ENCODE assay signal across 22 mouse cellular contexts in the genomic region with DNA sequence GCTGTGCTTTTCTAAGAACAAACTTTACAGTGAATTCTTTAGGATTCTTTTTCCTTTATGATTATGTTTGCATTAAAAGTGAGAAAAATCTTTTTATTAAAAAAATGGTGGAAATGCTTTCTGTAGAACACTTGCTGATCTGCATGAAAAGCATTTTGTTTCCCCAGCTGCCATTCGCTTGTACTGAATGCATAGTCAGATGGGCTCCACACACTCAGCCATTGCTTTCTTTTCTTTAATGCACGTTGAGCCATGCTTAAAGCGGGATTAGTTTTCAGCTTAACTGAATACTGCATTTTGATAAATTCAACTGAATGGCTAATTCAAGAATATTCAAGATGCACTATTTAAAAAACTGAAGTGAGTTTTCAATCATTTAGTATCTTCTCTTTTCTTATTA.
"Had no signal": no experiment of that assay in that cellular context is flagged by ENCODE, and none has a peak within 500 bp of the region (broad histone marks: within the 10 kb centered on the region; RNA-seq: fewer than 3 reads in every experiment).

No protein-coding gene starts in this region.

- H3K27me3 ChIP-seq: liver, embryonic 13.5 days; liver, embryonic 15.5 days; lung, embryonic 15.5 days; megakaryocyte, embryonic 14.5 days; neural tube, embryonic 13.5 days; neural tube, embryonic 15.5 days had no signal

- H3K9me3 ChIP-seq: liver, embryonic 13.5 days; liver, embryonic 15.5 days; lung, embryonic 15.5 days; neural tube, embryonic 13.5 days; neural tube, embryonic 15.5 days had no signal

- DNase-seq: liver, embryonic 13.5 days; liver, postnatal 0 days; lung, adult 2 months; lung, postnatal 14 days; lung, postnatal 36 days; retina, postnatal 1 day; right cerebral cortex, adult 18-20 months; right cerebral cortex, postnatal 25 days; right cerebral cortex, postnatal 4 days; spleen, adult 18-20 months; thymus, adult 18-20 months; thymus, postnatal 14 days; thymus, postnatal 36 days had no signal

- H3K36me3 ChIP-seq: liver, embryonic 13.5 days; liver, embryonic 15.5 days; lung, embryonic 15.5 days; neural tube, embryonic 13.5 days; neural tube, embryonic 15.5 days had no signal

- H3K9ac ChIP-seq: liver, embryonic 13.5 days; liver, embryonic 15.5 days; liver, postnatal 0 days; lung, embryonic 15.5 days; neural tube, embryonic 13.5 days; neural tube, embryonic 15.5 days had no signal

- ATAC-seq: liver, postnatal 0 days; lung, postnatal 0 days; midbrain, embryonic 16.5 days had no signal

- H3K27ac ChIP-seq: liver, embryonic 13.5 days; liver, embryonic 15.5 days; lung, embryonic 15.5 days; macrophage; neural tube, embryonic 13.5 days; neural tube, embryonic 15.5 days had no signal

- H3K4me2 ChIP-seq: liver, embryonic 13.5 days; liver, embryonic 15.5 days; lung, embryonic 15.5 days; neural tube, embryonic 13.5 days; neural tube, embryonic 15.5 days had no signal

- H3K4me1 ChIP-seq: liver, embryonic 13.5 days; liver, embryonic 15.5 days; lung, embryonic 15.5 days; megakaryocyte, embryonic 14.5 days; neural tube, embryonic 13.5 days; neural tube, embryonic 15.5 days had no signal

- H3K4me3 ChIP-seq: liver, embryonic 13.5 days; liver, embryonic 15.5 days; lung, embryonic 15.5 days; megakaryocyte, embryonic 14.5 days; myocyte; neural tube, embryonic 13.5 days; neural tube, embryonic 15.5 days had no signal
